Mouse (Mus musculus) midbrain, embryonic 10.5 days (tissue): Measurements from ENCODE around the gene Prrx2. TPM values are rescaled to one million over a fixed set of nuclear protein-coding genes. Genes with fewer than 3 reads are reported as not detected.
"Not testable (repeated sequence)": the region's sequence is repeated elsewhere in the genome, so short reads cannot be mapped to it uniquely, and the experiment has no call there.

Source experiments
- DNase-seq: peaks from one replicate; pipeline ENCODE4 v3.0.0-alpha.2; 2017; ENCODE audit warnings: low spot score
- H3K27ac ChIP-seq: fragments of 300-500 bp; sonication (generic); replicated peaks from 2 replicates; pipeline ENCODE4 v1.5.1; 2016; ENCODE audit warnings: mild to moderate bottlenecking
- H3K27me3 ChIP-seq: fragments of 300-500 bp; sonication (generic); 2 replicates; pipeline ENCODE4 v1.6.1; 2016; ENCODE audit warnings: low read depth, mild to moderate bottlenecking; ENCODE audit not compliant: poor library complexity, severe bottlenecking
- H3K36me3 ChIP-seq: fragments of 300-500 bp; sonication (generic); 2 replicates; pipeline ENCODE4 v1.6.1; 2016; ENCODE audit warnings: mild to moderate bottlenecking, moderate library complexity
- H3K4me1 ChIP-seq: fragments of 300-500 bp; sonication (generic); 2 replicates; pipeline ENCODE4 v1.6.1; 2016
- H3K4me3 ChIP-seq: fragments of 300-500 bp; sonication (generic); 2 replicates; pipeline ENCODE4 v1.5.1; 2016; ENCODE audit warnings: mild to moderate bottlenecking, moderate library complexity
- H3K9me3 ChIP-seq: fragments of 300-500 bp; sonication (generic); replicated peaks from 2 replicates; pipeline ENCODE4 v1.6.1; 2016; ENCODE audit warnings: mild to moderate bottlenecking
- WGBS: fragments of 180-500 bp; shearing (Covaris S2); methylation state at CpG from one replicate; pipeline ENCODE4 v1.1.7; 2016; 5-methylcytosine and 5-hydroxymethylcytosine counted together
- polyA plus RNA-seq: library from polyadenylated mRNA; unstranded; fragments of >200 nt; fragmentation: Nextera tagmentation; extraction: Ambion mirVana; gene quantifications from 2 replicates; pipeline ENCODE4 v1.2.1, GENCODE M21; 2016

The Prrx2 gene
- polyA plus RNA-seq, 1 experiment from 2014 or later, result 29.5 TPM

- no peaks in the 10 kb centered on the region for H3K9me3 ChIP-seq
- no peaks in the 10 kb centered on the region for H3K36me3 ChIP-seq
- 67% methylated on average over 4 of the region's 4 CpGs for WGBS
- H3K4me1 ChIP-seq, result peaks cover 21% of the 10 kb centered on the region
- peaks cover 30% of the 10 kb centered on the region for H3K27me3 ChIP-seq
- no peak for DNase-seq
- no peak overlapping the region for H3K4me3 ChIP-seq
- H3K27ac ChIP-seq, result no peak overlapping the region
Measured at GRCm38 (mm10) chr2:30906641-30907040, 71.9 kb downstream of the Prrx2 start.

- H3K9me3 ChIP-seq, result no peaks in the 10 kb centered on the region
- no peaks in the 10 kb centered on the region for H3K36me3 ChIP-seq
- WGBS, result 65% methylated on average over 4 of the region's 4 CpGs
- no peaks in the 10 kb centered on the region for H3K27me3 ChIP-seq
- H3K4me3 ChIP-seq, result no peak overlapping the region
- H3K27ac ChIP-seq, result no peak overlapping the region
- no peak for DNase-seq
- H3K4me1 ChIP-seq, result peaks cover 17% of the 10 kb centered on the region
Measured at GRCm38 (mm10) chr2:30912291-30912773, 77.6 kb downstream of the Prrx2 start.

GRCm38 (mm10) chr2:30913022-30913421, 78.2 kb downstream of the Prrx2 start:
- no peak overlapping the region for H3K4me3 ChIP-seq
- 86% methylated on average over 8 of the region's 8 CpGs for WGBS
- peaks cover 21% of the 10 kb centered on the region for H3K4me1 ChIP-seq
- no peaks in the 10 kb centered on the region for H3K36me3 ChIP-seq
- 0 out of 2 replicates have a peak, but pooled peaks cover 5% of the 10 kb centered on the region for H3K27me3 ChIP-seq
- no peak for DNase-seq
- no peak overlapping the region for H3K27ac ChIP-seq
- no peaks in the 10 kb centered on the region for H3K9me3 ChIP-seq

GRCm38 (mm10) chr2:30914836-30915235, 80.1 kb downstream of the Prrx2 start:
- 53% methylated on average over 3 of the region's 3 CpGs for WGBS
- 0 out of 2 replicates have a peak, but pooled peaks cover 6% of the 10 kb centered on the region for H3K27me3 ChIP-seq

GRCm38 (mm10) chr2:30915376-30915775, 80.6 kb downstream of the Prrx2 start:
- H3K4me3 ChIP-seq, result no peak overlapping the region
- peaks cover 33% of the 10 kb centered on the region for H3K4me1 ChIP-seq
- no peaks in the 10 kb centered on the region for H3K36me3 ChIP-seq
- WGBS, result 76% methylated on average over 5 of the region's 5 CpGs
- H3K27me3 ChIP-seq, result 0 out of 2 replicates have a peak, but pooled peaks cover 6% of the 10 kb centered on the region
- 0 out of 2 replicates have a peak overlapping the region, but pooled peaks have one; percentile 17 for H3K27ac ChIP-seq
- no peaks in the 10 kb centered on the region for H3K9me3 ChIP-seq
- no peak for DNase-seq

More at GRCm38 (mm10) chr2:30914836-30915235, 80.1 kb downstream of the Prrx2 start:
- H3K36me3 ChIP-seq, result no peaks in the 10 kb centered on the region
- no peak for DNase-seq
- H3K4me1 ChIP-seq, result peaks cover 33% of the 10 kb centered on the region
- H3K27ac ChIP-seq, result no peak overlapping the region
- H3K9me3 ChIP-seq, result no peaks in the 10 kb centered on the region
- H3K4me3 ChIP-seq, result no peak overlapping the region

GRCm38 (mm10) chr2:30915933-30916332, 81.2 kb downstream of the Prrx2 start:
- not testable (repeated sequence) for H3K4me3 ChIP-seq, H3K27me3 ChIP-seq, H3K36me3 ChIP-seq, H3K27ac ChIP-seq, DNase-seq, H3K9me3 ChIP-seq
- 83% methylated on average over 6 of the region's 6 CpGs for WGBS
- peaks cover 33% of the 10 kb centered on the region for H3K4me1 ChIP-seq

- no peak for DNase-seq
- H3K36me3 ChIP-seq, result no peaks in the 10 kb centered on the region
- 87% methylated on average over 7 of the region's 7 CpGs for WGBS
Measured at GRCm38 (mm10) chr2:30917649-30918048, 82.9 kb downstream of the Prrx2 start.

GRCm38 (mm10) chr2:30918126-30918525, 83.4 kb downstream of the Prrx2 start:
- H3K9me3 ChIP-seq, result no peaks in the 10 kb centered on the region
- 65% methylated on average over 6 of the region's 6 CpGs for WGBS

More at GRCm38 (mm10) chr2:30917649-30918048, 82.9 kb downstream of the Prrx2 start:
- Histone ChIP-seq H3K4me1 (peaks cover 28% of the 10 kb centered on the region), H3K4me3 (no peak overlapping the region), H3K27me3 (0 out of 2 replicates have a peak, but pooled peaks cover 6% of the 10 kb centered on the region), H3K27ac (0 out of 2 replicates have a peak overlapping the region, but pooled peaks have one; percentile 2), H3K9me3 (no peaks in the 10 kb centered on the region)

GRCm38 (mm10) chr2:30918780-30919329, 84.1 kb downstream of the Prrx2 start:
- Histone ChIP-seq H3K27ac (peak overlapping the region; percentile 46), H3K36me3 (no peaks in the 10 kb centered on the region), H3K27me3 (0 out of 2 replicates have a peak, but pooled peaks cover 6% of the 10 kb centered on the region), H3K4me3 (no peak overlapping the region), H3K4me1 (peaks cover 28% of the 10 kb centered on the region), H3K9me3 (no peaks in the 10 kb centered on the region)
- DNase-seq, result peak; percentile 43
- WGBS, result 58% methylated on average over 8 of the region's 8 CpGs

More at GRCm38 (mm10) chr2:30918126-30918525, 83.4 kb downstream of the Prrx2 start:
- Histone ChIP-seq H3K36me3 (no peaks in the 10 kb centered on the region), H3K4me1 (peaks cover 28% of the 10 kb centered on the region), H3K4me3 (no peak overlapping the region), H3K27me3 (0 out of 2 replicates have a peak, but pooled peaks cover 6% of the 10 kb centered on the region), H3K27ac (peak overlapping the region; percentile 46; the same call in 1 of the 2 replicates)
- no peak for DNase-seq

- DNase-seq, result no peak
- Histone ChIP-seq H3K36me3 (no peaks in the 10 kb centered on the region), H3K4me3 (no peak overlapping the region), H3K4me1 (peaks cover 20% of the 10 kb centered on the region), H3K9me3 (no peaks in the 10 kb centered on the region), H3K27me3 (0 out of 2 replicates have a peak, but pooled peaks cover 6% of the 10 kb centered on the region), H3K27ac (no peak overlapping the region)
- 90% methylated on average over 7 of the region's 7 CpGs for WGBS
Measured at GRCm38 (mm10) chr2:30920216-30920615, 85.4 kb downstream of the Prrx2 start.

- DNase-seq, result no peak
- 77% methylated on average over 3 of the region's 3 CpGs for WGBS
- no peaks in the 10 kb centered on the region for H3K9me3 ChIP-seq
- no peak overlapping the region for H3K27ac ChIP-seq
- H3K36me3 ChIP-seq, result no peaks in the 10 kb centered on the region
- peaks cover 11% of the 10 kb centered on the region for H3K4me1 ChIP-seq
- H3K4me3 ChIP-seq, result no peak overlapping the region
- H3K27me3 ChIP-seq, result no peaks in the 10 kb centered on the region
Measured at GRCm38 (mm10) chr2:30923099-30923498, 88.3 kb downstream of the Prrx2 start.

GRCm38 (mm10) chr2:30925181-30925580, 90.4 kb downstream of the Prrx2 start:
- Histone ChIP-seq H3K4me3 (no peak overlapping the region), H3K9me3 (no peaks in the 10 kb centered on the region), H3K36me3 (no peaks in the 10 kb centered on the region), H3K27me3 (no peaks in the 10 kb centered on the region), H3K27ac (no peak overlapping the region), H3K4me1 (peaks cover 17% of the 10 kb centered on the region)
- WGBS, result 90% methylated on average over 4 of the region's 4 CpGs
- no peak for DNase-seq

GRCm38 (mm10) chr2:30926381-30926780, 91.6 kb downstream of the Prrx2 start:
- 76% methylated on average over 4 of the region's 4 CpGs for WGBS
- no peaks in the 10 kb centered on the region for H3K27me3 ChIP-seq
- H3K4me3 ChIP-seq, result no peak overlapping the region
- H3K36me3 ChIP-seq, result no peaks in the 10 kb centered on the region
- H3K27ac ChIP-seq, result no peak overlapping the region
- peaks cover 17% of the 10 kb centered on the region for H3K4me1 ChIP-seq
- no peaks in the 10 kb centered on the region for H3K9me3 ChIP-seq
- DNase-seq, result no peak
